Mouse (Mus musculus) CH12.LX (cell line): ENCODE measurements around the gene Cnih3.

Experiments used
- CTCF ChIP-seq, 2 experiments: IDR thresholded peaks in 1 of 2; conservative IDR thresholded peaks in 1 of 2; 2 replicates each; pipeline ENCODE4 v1.5.1; 2011 to 2012; ENCODE audit warnings: low read depth in 2 of 2, low read length in 2 of 2, improper control_type of control experiment in 1 of 2, inconsistent platforms in 1 of 2, mild to moderate bottlenecking in 1 of 2, moderate library complexity in 1 of 2
- ETS1 ChIP-seq: conservative IDR thresholded peaks from 2 replicates; pipeline ENCODE4 v1.6.1; 2012; ENCODE audit warnings: low read depth, mild to moderate bottlenecking, inconsistent platforms, low read length, improper control_type of control experiment, moderate library complexity
- MAFK ChIP-seq: IDR thresholded peaks from 2 replicates; pipeline ENCODE4 v1.6.1; 2011; ENCODE audit warnings: low read length, improper control_type of control experiment; ENCODE audit not compliant: insufficient replicate concordance
- POLR2A ChIP-seq: IDR thresholded peaks from 2 replicates; pipeline ENCODE4 v1.6.1; 2011; ENCODE audit warnings: low read depth, mild to moderate bottlenecking, improper control_type of control experiment, low read length
- RCOR1 ChIP-seq: conservative IDR thresholded peaks from 2 replicates; pipeline ENCODE4 v1.6.1; 2012; ENCODE audit warnings: low read depth, mild to moderate bottlenecking, inconsistent platforms, low read length, improper control_type of control experiment

- TF ChIP-seq RCOR1 (no peak), CTCF (conservative IDR thresholded peaks at IDR 0.05 in 1 of 2, IDR thresholded peaks at IDR 0.05 in 1 of 2; ENCODE audit: low read depth in 2 of 2, low read length in 2 of 2) (no peak), POLR2A (no peak), ETS1 (no peak), MAFK (no peak)
Measured at GRCm38 (mm10) chr1:181408086-181408975, 55.9 kb downstream of the Cnih3 start.
